Mouse (Mus musculus): ENCODE measurements around the gene Gm37240. TPM values are rescaled to one million over a fixed set of nuclear protein-coding genes. Genes with fewer than 3 reads are reported as not detected.

The Gm37240 gene
- polyA plus RNA-seq, 1 experiment from 2014 or later: 0.43 TPM

- H3K27me3 ChIP-seq (ENCODE audit: control insufficient read depth, insufficient read depth, low read length): no peaks in the 10 kb centered on the region
- DNase-seq (ENCODE audit: low spot score): no peak
- H3K4me3 ChIP-seq (ENCODE audit: low read depth, low read length): no peak overlapping the region
- H3K36me3 ChIP-seq (ENCODE audit: control insufficient read depth, insufficient read depth, low read length): no peaks in the 10 kb centered on the region
- no peak for ATAC-seq (replicated peaks; ENCODE audit: low FRiP score)
- no peak overlapping the region for H3K27ac ChIP-seq (ENCODE audit: low read depth, low read length)
- no peak overlapping the region for H3K9ac ChIP-seq (ENCODE audit: low read length)
- H3K4me1 ChIP-seq (replicated peaks; ENCODE audit: control insufficient read depth, insufficient read depth, low read length): no peaks in the 10 kb centered on the region
- H3K9me3 ChIP-seq (ENCODE audit: control insufficient read depth, low read length): no peaks in the 10 kb centered on the region
- H3K4me2 ChIP-seq (ENCODE audit: low read depth, low read length, severe bottlenecking): no peak overlapping the region
- 88% methylated on average over 3 of the region's 3 CpGs for WGBS
These were observed 397.1 kb downstream of the Gm37240 start for GRCm38 (mm10) chr3:85490204-85490603.

- ATAC-seq (replicated peaks; ENCODE audit: low FRiP score): no peak
- Histone ChIP-seq H3K9me3 (ENCODE audit: control insufficient read depth, low read length) (no peaks in the 10 kb centered on the region), H3K9ac (ENCODE audit: low read length) (no peak overlapping the region), H3K4me3 (ENCODE audit: low read depth, low read length) (no peak overlapping the region), H3K4me2 (ENCODE audit: low read depth, low read length, severe bottlenecking) (no peak overlapping the region), H3K36me3 (ENCODE audit: control insufficient read depth, insufficient read depth, low read length) (no peaks in the 10 kb centered on the region), H3K27ac (ENCODE audit: low read depth, low read length) (no peak overlapping the region), H3K4me1 (replicated peaks; ENCODE audit: control insufficient read depth, insufficient read depth, low read length) (no peaks in the 10 kb centered on the region), H3K27me3 (ENCODE audit: control insufficient read depth, insufficient read depth, low read length) (no peaks in the 10 kb centered on the region)
- DNase-seq (ENCODE audit: low spot score): no peak
- WGBS: 73% methylated on average over 6 of the region's 6 CpGs
These were observed 399.9 kb downstream of the Gm37240 start for GRCm38 (mm10) chr3:85487379-85487778.

DNA sequence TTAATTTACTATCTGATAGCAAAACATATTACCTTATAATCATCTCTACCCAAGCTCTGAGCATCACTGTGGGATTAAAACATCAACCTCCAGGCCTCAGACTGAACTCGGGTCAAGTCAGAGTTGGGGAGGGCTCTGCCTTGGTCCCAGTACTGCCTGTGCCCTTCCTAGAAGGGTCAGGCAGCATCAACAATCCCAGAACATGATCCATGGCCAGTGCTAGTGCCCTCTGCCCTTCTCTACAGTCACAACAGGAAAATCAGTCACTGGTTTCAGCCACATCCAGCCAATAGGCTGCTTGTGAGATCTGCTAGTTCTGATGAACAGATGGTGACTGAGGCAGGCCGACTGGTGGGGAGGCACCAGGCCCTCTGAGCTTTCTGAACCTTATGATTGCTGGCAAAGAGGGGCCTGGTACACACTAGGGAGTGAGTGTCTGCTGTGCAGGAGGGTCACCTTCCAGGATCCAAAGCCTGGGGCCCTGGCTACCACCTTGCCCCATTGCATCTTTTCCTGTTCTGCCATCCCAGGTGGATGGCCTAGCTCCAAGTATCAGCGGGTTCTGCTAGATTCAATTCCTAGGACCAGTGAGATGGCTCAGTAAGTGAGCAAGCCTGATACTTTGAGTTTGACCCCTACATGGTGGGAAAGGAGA is 401.7 kb downstream of the Gm37240 start:
- no peak overlapping the region for H3K4me2 ChIP-seq (ENCODE audit: low read depth, low read length, severe bottlenecking)
- no peaks in the 10 kb centered on the region for H3K36me3 ChIP-seq (ENCODE audit: control insufficient read depth, insufficient read depth, low read length)
- H3K9me3 ChIP-seq (ENCODE audit: control insufficient read depth, low read length): no peaks in the 10 kb centered on the region; the same call in 1 of the 2 replicates
- no peak for ATAC-seq (replicated peaks; ENCODE audit: low FRiP score)
- DNase-seq (ENCODE audit: low spot score): no peak
- no peak overlapping the region for H3K4me3 ChIP-seq (ENCODE audit: low read depth, low read length)
- 78% methylated on average over 3 of the region's 3 CpGs for WGBS
- H3K9ac ChIP-seq (ENCODE audit: low read length): no peak overlapping the region
- H3K27ac ChIP-seq (ENCODE audit: low read depth, low read length): no peak overlapping the region
- no peaks in the 10 kb centered on the region for H3K4me1 ChIP-seq (replicated peaks; ENCODE audit: control insufficient read depth, insufficient read depth, low read length)
- H3K27me3 ChIP-seq (ENCODE audit: control insufficient read depth, insufficient read depth, low read length): no peaks in the 10 kb centered on the region

DNA sequence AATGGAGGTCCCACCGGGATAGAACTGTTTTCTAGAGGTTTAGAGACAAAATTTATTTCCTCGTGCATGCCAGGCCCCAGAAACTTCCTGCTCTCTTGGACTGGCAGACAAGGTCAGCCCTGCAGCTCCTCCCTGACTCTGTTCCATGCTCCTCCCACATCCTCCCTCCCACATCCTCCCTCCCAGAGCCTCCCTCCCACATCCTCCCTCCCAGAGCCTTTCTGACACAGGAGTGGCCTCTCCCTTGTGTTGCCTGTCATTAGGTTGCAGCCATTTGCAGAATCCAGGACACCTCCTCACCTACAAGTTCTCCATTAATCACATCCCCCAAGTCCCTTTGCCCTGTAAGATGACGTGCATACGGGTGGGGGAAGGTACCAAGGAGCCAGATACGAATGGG is 404.7 kb downstream of the Gm37240 start:
- H3K27ac ChIP-seq (ENCODE audit: low read depth, low read length): no peak overlapping the region
- ATAC-seq (replicated peaks; ENCODE audit: low FRiP score) (no peak), DNase-seq (ENCODE audit: low spot score) (no peak)
- no peaks in the 10 kb centered on the region for H3K27me3 ChIP-seq (ENCODE audit: control insufficient read depth, insufficient read depth, low read length)
- H3K4me2 ChIP-seq (ENCODE audit: low read depth, low read length, severe bottlenecking): no peak overlapping the region
- H3K9me3 ChIP-seq (ENCODE audit: control insufficient read depth, low read length): no peaks in the 10 kb centered on the region; the same call in 1 of the 2 replicates
- H3K4me1 ChIP-seq (replicated peaks; ENCODE audit: control insufficient read depth, insufficient read depth, low read length): no peaks in the 10 kb centered on the region
- WGBS: 68% methylated on average over 5 of the region's 5 CpGs
- no peaks in the 10 kb centered on the region for H3K36me3 ChIP-seq (ENCODE audit: control insufficient read depth, insufficient read depth, low read length)
- no peak overlapping the region for H3K9ac ChIP-seq (ENCODE audit: low read length)
- H3K4me3 ChIP-seq (ENCODE audit: low read depth, low read length): no peak overlapping the region

DNA sequence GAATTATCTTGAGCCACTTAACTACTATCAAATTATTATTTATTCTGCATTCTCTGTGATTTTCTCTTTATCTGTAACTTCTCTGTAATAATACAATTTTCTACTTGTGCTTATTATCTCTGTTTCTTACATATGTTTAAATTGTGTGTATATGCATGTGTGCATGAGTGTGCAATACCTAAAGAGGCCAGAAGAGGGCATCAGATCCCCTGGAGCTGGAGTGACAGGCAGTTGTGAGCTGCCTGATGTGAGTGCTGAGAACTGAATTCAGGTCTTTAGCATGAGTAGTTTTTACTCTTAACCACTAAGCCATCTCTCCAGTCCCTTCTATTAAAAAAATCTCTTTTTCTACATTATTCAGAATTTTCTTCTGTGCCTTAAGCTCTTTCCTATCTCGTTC is 406.7 kb downstream of the Gm37240 start:
- no peak overlapping the region for H3K4me3 ChIP-seq (ENCODE audit: low read depth, low read length)
- H3K9me3 ChIP-seq (ENCODE audit: control insufficient read depth, low read length): no peaks in the 10 kb centered on the region; the same call in 1 of the 2 replicates
- no peaks in the 10 kb centered on the region for H3K4me1 ChIP-seq (replicated peaks; ENCODE audit: control insufficient read depth, insufficient read depth, low read length)
- H3K9ac ChIP-seq (ENCODE audit: low read length): no peak overlapping the region
- no peak overlapping the region for H3K27ac ChIP-seq (ENCODE audit: low read depth, low read length)
- WGBS: 82% methylated on average over 1 of the region's 1 CpGs
- ATAC-seq (replicated peaks; ENCODE audit: low FRiP score): no peak
- H3K4me2 ChIP-seq (ENCODE audit: low read depth, low read length, severe bottlenecking): no peak overlapping the region
- no peaks in the 10 kb centered on the region for H3K27me3 ChIP-seq (ENCODE audit: control insufficient read depth, insufficient read depth, low read length)
- no peaks in the 10 kb centered on the region for H3K36me3 ChIP-seq (ENCODE audit: control insufficient read depth, insufficient read depth, low read length)
- DNase-seq (ENCODE audit: low spot score): no peak

DNA sequence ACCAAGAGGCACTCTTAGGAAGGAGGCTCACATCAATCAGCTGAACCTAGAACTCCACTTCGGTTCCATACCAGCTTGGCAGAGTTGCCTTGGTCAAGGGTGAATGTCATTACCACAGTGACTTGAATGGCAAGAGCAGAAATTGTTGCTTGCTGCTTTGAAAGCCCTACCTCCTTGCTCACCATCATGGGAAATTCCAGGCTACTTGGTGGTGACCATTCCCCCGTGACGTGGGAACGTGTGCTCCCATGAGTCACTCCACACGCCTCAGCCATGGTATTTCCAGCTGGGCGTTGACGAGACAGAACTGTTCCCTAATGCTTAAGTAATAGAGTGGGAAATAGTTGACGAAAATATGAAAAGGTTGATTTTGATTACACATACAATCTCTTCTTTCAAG is 408.6 kb downstream of the Gm37240 start:
- Histone ChIP-seq H3K9me3 (ENCODE audit: control insufficient read depth, low read length) (no peaks in the 10 kb centered on the region; the same call in 1 of the 2 replicates), H3K27me3 (ENCODE audit: control insufficient read depth, insufficient read depth, low read length) (no peaks in the 10 kb centered on the region), H3K36me3 (ENCODE audit: control insufficient read depth, insufficient read depth, low read length) (no peaks in the 10 kb centered on the region), H3K4me1 (replicated peaks; ENCODE audit: control insufficient read depth, insufficient read depth, low read length) (no peaks in the 10 kb centered on the region), H3K9ac (ENCODE audit: low read length) (no peak overlapping the region), H3K27ac (ENCODE audit: low read depth, low read length) (no peak overlapping the region), H3K4me2 (ENCODE audit: low read depth, low read length, severe bottlenecking) (no peak overlapping the region), H3K4me3 (ENCODE audit: low read depth, low read length) (no peak overlapping the region)
- ATAC-seq (replicated peaks; ENCODE audit: low FRiP score) (no peak), DNase-seq (ENCODE audit: low spot score) (no peak)
- 95% methylated on average over 8 of the region's 8 CpGs for WGBS

DNA sequence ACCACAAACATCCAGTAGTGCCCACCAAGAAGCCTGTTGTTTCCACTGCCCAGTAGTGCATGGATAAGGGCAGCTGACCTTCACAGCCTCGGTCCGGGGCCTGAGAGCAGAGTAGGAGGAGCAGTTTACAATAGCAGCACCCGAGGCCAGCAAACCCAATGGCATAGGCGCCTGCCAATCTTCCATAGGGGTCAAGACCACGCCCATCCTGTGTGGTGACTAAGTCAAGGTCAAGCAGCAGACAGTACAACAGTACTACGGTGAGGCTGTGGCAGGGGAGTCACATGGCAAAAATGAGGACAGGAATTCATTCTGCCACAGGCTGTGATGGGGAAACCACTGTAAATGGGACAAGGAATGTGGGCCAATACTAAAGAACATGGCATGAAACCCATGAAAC is 417.6 kb downstream of the Gm37240 start:
- Histone ChIP-seq H3K4me1 (replicated peaks; ENCODE audit: control insufficient read depth, insufficient read depth, low read length) (no peaks in the 10 kb centered on the region), H3K9ac (ENCODE audit: low read length) (no peak overlapping the region), H3K4me2 (ENCODE audit: low read depth, low read length, severe bottlenecking) (no peak overlapping the region), H3K36me3 (ENCODE audit: control insufficient read depth, insufficient read depth, low read length) (no peaks in the 10 kb centered on the region), H3K27ac (ENCODE audit: low read depth, low read length) (no peak overlapping the region), H3K27me3 (ENCODE audit: control insufficient read depth, insufficient read depth, low read length) (no peaks in the 10 kb centered on the region), H3K9me3 (ENCODE audit: control insufficient read depth, low read length) (no peaks in the 10 kb centered on the region), H3K4me3 (ENCODE audit: low read depth, low read length) (no peak overlapping the region)
- no peak for DNase-seq (ENCODE audit: low spot score)
- no peak for ATAC-seq (replicated peaks; ENCODE audit: low FRiP score)
- 82% methylated on average over 6 of the region's 6 CpGs for WGBS

DNA sequence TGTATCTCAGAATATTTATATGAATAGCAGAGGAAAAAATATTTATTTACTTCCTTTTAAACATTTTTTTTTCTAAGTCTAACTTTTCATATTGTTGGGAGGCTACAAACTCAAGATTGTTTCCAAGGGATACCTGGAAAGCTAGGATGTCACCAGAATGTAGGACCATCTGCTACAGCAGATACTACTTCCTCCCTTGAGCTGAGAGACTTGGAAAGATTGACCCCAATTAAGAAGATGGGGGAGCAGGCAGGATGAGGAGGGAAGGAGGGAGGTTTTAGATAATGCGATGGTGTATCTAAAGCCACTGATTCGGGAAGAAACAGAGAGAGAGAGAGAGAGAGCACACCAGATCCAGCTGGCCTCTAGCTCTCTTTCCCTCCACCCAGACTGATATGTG is 418.3 kb downstream of the Gm37240 start:
- H3K9ac ChIP-seq (ENCODE audit: low read length): no peak overlapping the region
- no peaks in the 10 kb centered on the region for H3K27me3 ChIP-seq (ENCODE audit: control insufficient read depth, insufficient read depth, low read length)
- H3K36me3 ChIP-seq (ENCODE audit: control insufficient read depth, insufficient read depth, low read length): no peaks in the 10 kb centered on the region
- H3K4me2 ChIP-seq (ENCODE audit: low read depth, low read length, severe bottlenecking): no peak overlapping the region
- no peaks in the 10 kb centered on the region for H3K4me1 ChIP-seq (replicated peaks; ENCODE audit: control insufficient read depth, insufficient read depth, low read length)
- DNase-seq (ENCODE audit: low spot score): no peak
- H3K9me3 ChIP-seq (ENCODE audit: control insufficient read depth, low read length): no peaks in the 10 kb centered on the region
- 85% methylated on average over 2 of the region's 2 CpGs for WGBS
- H3K27ac ChIP-seq (ENCODE audit: low read depth, low read length): no peak overlapping the region
- no peak overlapping the region for H3K4me3 ChIP-seq (ENCODE audit: low read depth, low read length)
- ATAC-seq (replicated peaks; ENCODE audit: low FRiP score): no peak

- no peak for DNase-seq (ENCODE audit: low spot score)
- Histone ChIP-seq H3K27me3 (ENCODE audit: control insufficient read depth, insufficient read depth, low read length) (no peaks in the 10 kb centered on the region), H3K9ac (ENCODE audit: low read length) (no peak overlapping the region), H3K4me3 (ENCODE audit: low read depth, low read length) (no peak overlapping the region), H3K36me3 (ENCODE audit: control insufficient read depth, insufficient read depth, low read length) (no peaks in the 10 kb centered on the region), H3K4me1 (replicated peaks; ENCODE audit: control insufficient read depth, insufficient read depth, low read length) (no peaks in the 10 kb centered on the region), H3K9me3 (ENCODE audit: control insufficient read depth, low read length) (no peaks in the 10 kb centered on the region), H3K4me2 (ENCODE audit: low read depth, low read length, severe bottlenecking) (no peak overlapping the region), H3K27ac (ENCODE audit: low read depth, low read length) (no peak overlapping the region)
- ATAC-seq (replicated peaks; ENCODE audit: low FRiP score): no peak
- 83% methylated on average over 10 of the region's 10 CpGs for WGBS
These were observed 421.9 kb downstream of the Gm37240 start for GRCm38 (mm10) chr3:85465283-85466025.

Data from forebrain, embryonic 11.5 days (tissue).